Mouse (Mus musculus) T-cell, adult 2 months (primary cell): ENCODE data around the gene Smc6.

Source experiments
- DNase-seq: peaks from one replicate; pipeline ENCODE4 v3.0.0; 2022; ENCODE audit warnings: low spot score

Gene Smc6

DNA sequence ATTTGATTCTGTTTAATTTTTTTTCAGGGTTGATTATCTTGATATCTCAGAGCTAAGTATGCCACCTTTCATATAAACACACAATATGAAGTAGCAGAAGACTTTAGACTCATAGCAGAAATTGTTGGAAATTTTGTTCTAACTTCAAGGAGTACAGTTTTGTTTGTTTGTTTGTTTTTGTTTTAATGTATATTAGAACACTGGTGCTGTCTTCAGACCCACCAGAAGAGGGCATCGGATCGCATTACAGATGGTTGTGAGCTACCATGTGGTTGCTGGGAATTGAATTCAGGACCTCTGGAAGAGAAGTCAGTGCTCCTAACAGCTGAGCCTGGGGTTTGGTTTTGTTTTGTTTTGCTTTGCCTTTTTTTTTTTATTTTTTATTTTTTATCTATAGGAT lies 20.7 kb downstream of the Smc6 start:
- no peak for DNase-seq

- no peak for DNase-seq
These were observed 35.2 kb downstream of the Smc6 start for GRCm38 (mm10) chr12:11300858-11301257.

- DNase-seq: no peak
These were observed 41.3 kb downstream of the Smc6 start for GRCm38 (mm10) chr12:11306753-11307645.

- DNase-seq: no peak
These were observed 45.4 kb downstream of the Smc6 start for GRCm38 (mm10) chr12:11311106-11311505.

DNA sequence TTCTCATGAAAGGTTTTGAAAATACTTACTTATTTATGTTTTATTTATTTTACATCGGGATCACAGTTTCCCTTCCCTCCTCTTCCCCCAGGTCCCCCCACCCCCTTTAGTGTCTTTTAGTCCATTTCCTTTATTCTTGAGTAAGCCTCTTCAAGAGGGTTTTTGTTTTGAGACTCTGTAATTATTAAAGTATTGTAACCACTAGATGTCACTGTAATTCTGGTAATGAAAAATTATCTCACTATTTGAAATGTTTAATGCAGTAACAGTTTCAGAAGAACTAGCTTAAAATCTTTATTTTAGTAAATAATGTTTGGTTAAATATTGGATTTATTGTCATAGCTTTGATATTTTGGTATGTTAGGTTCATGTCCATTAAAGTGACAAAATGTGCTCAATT lies 48.2 kb downstream of the Smc6 start:
- DNase-seq: no peak

- no peak for DNase-seq
These were observed 52.0 kb downstream of the Smc6 start for GRCm38 (mm10) chr12:11317671-11318070.

DNA sequence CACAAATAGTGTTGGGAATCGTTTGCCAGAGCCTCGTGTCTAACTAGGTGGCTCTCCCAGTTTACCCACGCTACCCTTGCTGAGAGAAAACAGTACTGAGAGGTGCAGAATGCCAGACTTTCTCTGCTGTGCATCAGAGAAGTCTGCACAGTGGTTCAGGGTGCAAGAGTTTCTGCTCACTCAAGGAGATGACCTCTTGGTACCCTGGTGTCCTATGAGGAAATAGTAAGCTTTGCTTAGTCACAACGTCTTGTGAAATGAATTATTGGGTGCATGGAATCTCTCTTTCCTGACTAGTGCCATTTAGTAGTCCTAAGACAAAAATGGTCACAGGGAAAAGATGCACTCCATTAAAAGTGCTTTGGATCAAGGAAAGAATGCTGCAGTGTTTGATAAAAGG lies 58.8 kb downstream of the Smc6 start:
- DNase-seq: no peak

DNA sequence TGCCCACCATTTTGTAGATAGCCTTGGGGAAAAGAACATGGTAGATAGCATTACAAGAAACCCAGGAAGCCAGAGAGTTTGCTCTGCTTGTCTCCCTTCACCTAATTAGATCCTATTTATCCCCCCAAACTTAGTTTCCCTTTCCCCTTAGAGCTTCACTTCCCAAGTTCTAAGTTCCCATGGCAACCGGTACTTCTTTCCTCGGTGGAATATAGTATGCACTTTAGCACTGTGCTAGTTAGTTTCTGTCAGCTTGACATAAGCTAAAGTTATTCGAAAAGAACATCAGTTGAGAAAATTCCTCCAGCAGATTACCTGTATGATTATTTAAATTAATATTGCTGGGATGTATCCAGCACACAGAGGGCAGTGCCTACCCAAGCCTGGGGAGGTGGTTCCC lies 60.8 kb downstream of the Smc6 start:
- no peak for DNase-seq

GRCm38 (mm10) chr12:11336845-11337244 lies 71.2 kb downstream of the Smc6 start:
- DNase-seq: peak; percentile 10

GRCm38 (mm10) chr12:11338251-11338650 lies 72.6 kb downstream of the Smc6 start:
- no peak for DNase-seq

DNA sequence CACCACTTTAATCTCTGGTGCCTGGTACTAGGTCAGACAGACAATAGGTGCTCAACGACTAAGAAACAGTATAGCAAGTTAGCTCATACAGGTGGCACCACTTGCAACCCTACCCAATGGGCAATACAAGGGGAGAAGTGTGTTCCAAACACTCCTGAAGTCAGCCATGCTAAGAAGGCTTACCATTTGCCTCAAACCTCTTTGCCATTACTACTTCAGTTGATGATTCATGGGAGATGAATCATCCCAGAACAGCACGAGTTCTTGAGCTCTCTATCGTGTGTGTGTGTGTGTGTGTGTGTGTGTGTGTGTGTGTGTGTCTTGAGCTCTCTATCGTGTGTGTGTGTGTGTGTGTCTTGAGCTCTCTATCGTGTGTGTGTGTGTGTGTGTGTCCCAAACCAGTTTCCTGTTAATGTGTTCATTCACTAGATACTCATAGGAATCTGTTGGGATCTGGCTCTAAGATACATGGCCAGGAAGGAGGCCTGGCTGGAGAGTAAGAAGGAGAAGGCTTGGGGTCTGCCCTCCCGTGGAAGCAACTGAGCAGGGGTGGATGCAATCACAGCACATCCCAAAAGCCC lies 76.4 kb downstream of the Smc6 start:
- DNase-seq: no peak

GRCm38 (mm10) chr12:11345963-11346362 lies 80.3 kb downstream of the Smc6 start:
- DNase-seq: no peak

DNA sequence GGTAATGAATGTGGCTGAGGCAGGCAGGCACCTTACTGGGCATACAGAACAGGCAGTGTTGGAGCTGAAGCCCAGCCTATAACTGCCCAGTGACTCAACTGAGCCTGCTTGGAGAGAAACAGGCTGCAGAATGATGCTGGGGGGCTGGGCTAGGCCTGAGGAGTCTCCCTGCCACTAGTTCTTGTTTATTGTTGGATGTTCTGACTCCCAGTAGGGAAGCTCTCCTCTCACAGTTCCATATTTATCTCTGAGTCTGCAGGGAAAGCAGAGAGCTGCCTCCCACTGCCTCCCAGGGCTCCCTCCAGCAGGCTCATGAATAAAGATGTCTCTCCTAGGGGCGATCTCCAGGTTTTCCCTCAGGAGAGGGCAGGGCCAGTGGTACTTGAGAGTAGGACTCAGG lies 82.7 kb downstream of the Smc6 start:
- DNase-seq: no peak

DNA sequence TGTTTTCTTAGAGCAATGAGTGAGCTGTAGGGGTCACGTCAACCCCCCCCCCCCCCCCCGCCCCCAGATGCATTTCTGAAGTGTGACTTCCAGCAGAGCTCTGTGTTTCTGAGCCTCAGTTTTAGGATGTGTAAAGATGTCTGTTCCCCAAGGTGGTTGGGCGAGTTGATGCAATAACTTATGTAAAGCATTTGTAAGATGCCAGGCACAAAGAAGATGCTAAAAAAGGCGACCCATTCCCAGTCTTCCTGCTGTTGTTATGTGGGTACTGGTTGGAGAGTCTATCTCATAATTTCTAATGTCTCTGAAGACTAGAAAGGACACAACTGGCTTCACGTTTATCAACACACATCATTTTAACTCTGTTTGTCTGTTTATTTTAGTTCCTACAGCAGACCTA lies 84.2 kb downstream of the Smc6 start:
- DNase-seq: no peak

- DNase-seq: no peak
These were observed 85.2 kb downstream of the Smc6 start for GRCm38 (mm10) chr12:11350895-11351294.

DNA sequence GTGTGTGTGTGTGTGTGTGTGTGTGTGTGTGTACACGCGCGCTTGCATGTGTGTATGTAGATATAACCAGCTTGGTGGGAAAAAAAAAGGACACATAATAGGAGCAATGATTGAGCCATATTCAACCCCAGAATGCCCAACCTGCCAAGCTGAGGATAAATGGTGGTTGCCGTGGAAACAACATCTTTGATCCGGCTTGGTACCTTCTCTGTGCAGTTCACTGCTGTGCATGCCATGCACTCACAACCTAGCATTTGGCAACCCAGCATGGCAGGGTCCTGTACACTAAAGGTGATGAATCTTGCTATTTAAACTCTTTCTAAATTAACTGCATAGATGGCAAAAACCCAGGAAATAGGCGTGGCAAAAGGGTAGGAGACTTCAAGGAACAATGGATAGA lies 96.7 kb downstream of the Smc6 start:
- DNase-seq: no peak

DNA sequence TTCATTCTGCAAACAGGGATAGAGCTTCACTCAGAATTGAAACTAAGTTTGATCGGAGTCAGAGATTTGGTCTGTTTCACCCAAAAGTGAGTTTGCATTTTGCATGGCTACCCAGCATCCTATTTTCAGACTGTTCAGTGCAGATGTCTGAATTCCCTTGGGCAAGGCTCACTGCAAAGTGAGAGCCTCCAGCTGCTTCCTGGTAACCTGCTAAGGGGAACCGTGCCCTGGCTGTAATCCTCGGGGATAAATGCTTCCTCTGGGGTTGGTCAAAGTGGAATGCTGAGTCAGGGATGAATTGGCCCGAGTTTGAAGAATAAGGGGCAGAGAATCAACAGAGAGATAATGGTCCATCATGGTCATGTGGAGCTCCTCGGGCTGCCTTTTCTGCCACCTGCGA lies 99.2 kb downstream of the Smc6 start:
- DNase-seq: no peak

- no peak for DNase-seq
These were observed 101.5 kb downstream of the Smc6 start for GRCm38 (mm10) chr12:11367099-11367765.
